Mouse (Mus musculus) kidney, embryonic 16.5 days (tissue): ENCODE data around the gene Dpagt1. TPM values are rescaled to one million over a fixed set of nuclear protein-coding genes. Genes with fewer than 3 reads are reported as not detected.

Source experiments
- ATAC-seq: fragments of 200-750 bp; cut with Nextera tagmentation; 2 replicates; pipeline ENCODE4 v1.8.0; 2017; ENCODE audit warnings: moderate TSS enrichment; ENCODE audit not compliant: low FRiP score, low TSS enrichment
- H3K27ac ChIP-seq: fragments of 300-500 bp; sonication (generic); 2 replicates; pipeline ENCODE4 v1.5.1; 2014; ENCODE audit warnings: low read length
- H3K27me3 ChIP-seq: fragments of 300-500 bp; sonication (generic); 2 replicates; pipeline ENCODE4 v1.6.1; 2014; ENCODE audit warnings: low read length, control low read depth, mixed read lengths; ENCODE audit not compliant: insufficient read depth
- H3K36me3 ChIP-seq: fragments of 300-500 bp; sonication (generic); 2 replicates; pipeline ENCODE4 v1.6.1; 2014; ENCODE audit warnings: low read length, control low read depth, mixed read lengths; ENCODE audit not compliant: insufficient read depth
- H3K4me1 ChIP-seq: fragments of 300-500 bp; sonication (generic); 2 replicates; pipeline ENCODE4 v1.6.1; 2014; ENCODE audit warnings: low read length, control low read depth, mixed read lengths; ENCODE audit not compliant: insufficient read depth
- H3K4me2 ChIP-seq: fragments of 300-500 bp; sonication (generic); replicated peaks from 2 replicates; pipeline ENCODE4 v1.6.1; 2014; ENCODE audit warnings: low read depth, low read length
- H3K4me3 ChIP-seq: fragments of 300-500 bp; sonication (generic); 2 replicates; pipeline ENCODE4 v1.5.1; 2014; ENCODE audit warnings: mild to moderate bottlenecking, low read length
- H3K9ac ChIP-seq: fragments of 300-500 bp; sonication (generic); replicated peaks from 2 replicates; pipeline ENCODE4 v1.6.1; 2014; ENCODE audit warnings: low read length
- H3K9me3 ChIP-seq: fragments of 300-500 bp; sonication (generic); 2 replicates; pipeline ENCODE4 v1.6.1; 2016; ENCODE audit warnings: low read length, control low read depth
- WGBS: fragments of 180-500 bp; shearing (Covaris S2); extraction: QIAGEN DNeasy Blood & Tissue Kit; methylation state at CpG from one replicate; pipeline ENCODE4 v1.1.7; 2014; 5-methylcytosine and 5-hydroxymethylcytosine counted together
- polyA plus RNA-seq: library from polyadenylated mRNA; unstranded; fragments of >200 nt; fragmentation: Nextera tagmentation; extraction: Ambion mirVana; gene quantifications from 2 replicates; pipeline ENCODE4 v1.2.1, GENCODE M21; 2015

The Dpagt1 gene
- polyA plus RNA-seq, 1 experiment from 2014 or later = 45.4 TPM

DNA sequence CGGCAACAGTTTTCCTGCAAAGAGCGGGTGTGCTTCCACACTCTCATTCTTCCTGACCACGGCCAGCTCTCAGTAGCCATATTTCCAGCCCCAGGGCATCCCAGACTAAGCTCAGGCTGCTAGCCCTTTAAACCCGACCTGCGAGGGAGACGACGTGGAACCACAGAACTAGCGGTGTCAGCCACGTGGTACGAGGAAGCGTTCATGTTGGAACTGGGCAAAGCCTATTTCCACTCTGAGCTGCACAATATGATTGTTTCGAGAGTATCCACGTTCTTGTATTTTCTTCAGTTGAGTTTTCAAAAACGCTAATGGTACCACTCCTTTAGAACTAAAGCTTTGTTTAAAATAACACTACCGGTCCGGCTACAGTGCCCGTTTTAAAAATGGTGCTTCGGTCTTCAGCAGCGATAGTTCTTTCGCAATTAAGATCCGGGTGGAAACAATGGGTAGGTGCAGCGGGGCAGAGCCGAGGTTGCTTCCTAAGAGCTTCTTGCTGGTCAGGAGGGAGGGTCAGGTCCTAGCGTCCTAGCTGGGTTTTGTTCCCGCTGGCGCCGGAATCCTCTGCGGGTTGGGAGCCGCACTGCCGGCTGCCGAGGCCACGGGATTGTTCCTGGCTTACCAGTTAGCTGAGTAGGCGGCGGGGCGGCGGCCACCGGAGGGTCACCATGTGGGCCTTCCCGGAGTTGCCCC is 698 bp downstream of the Dpagt1 start:
- Histone ChIP-seq H3K4me3 (peak overlapping the region; percentile 73), H3K36me3 (peaks cover 25% of the 10 kb centered on the region), H3K4me2 (peak overlapping the region; percentile 90), H3K27ac (peak overlapping the region; percentile 97), H3K27me3 (no peaks in the 10 kb centered on the region), H3K9ac (peak overlapping the region; percentile 94), H3K4me1 (peaks cover 12% of the 10 kb centered on the region), H3K9me3 (no peaks in the 10 kb centered on the region)
- under 1% methylated on average over 38 of the region's 38 CpGs for WGBS
- peak; percentile 91 for ATAC-seq

DNA sequence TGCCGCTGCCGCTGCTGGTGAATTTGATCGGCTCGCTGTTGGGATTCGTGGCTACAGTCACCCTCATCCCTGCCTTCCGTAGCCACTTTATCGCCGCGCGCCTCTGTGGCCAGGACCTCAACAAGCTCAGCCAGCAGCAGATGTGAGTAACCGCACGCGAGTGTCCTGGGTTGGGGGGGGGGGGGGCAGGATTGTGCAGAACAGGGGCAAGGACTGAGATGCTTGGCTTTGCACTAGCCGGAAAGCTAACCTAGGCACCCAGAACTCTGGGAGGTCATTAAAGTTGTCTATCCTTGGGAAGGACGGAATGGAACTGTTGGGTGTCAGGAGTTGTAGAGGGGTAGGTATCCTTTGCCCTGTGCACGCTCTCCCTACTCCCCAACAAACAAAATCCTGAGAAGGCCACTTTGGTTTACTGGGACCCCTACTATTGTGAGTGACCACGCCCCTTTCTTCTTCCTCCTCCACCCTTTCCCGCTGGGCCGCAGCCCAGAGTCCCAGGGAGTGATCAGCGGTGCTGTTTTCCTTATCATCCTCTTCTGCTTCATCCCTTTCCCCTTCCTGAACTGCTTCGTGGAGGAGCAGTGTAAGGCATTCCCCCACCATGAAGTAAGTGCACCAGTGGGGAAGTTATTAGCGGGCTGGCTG is 1.4 kb downstream of the Dpagt1 start:
- ATAC-seq = peak; percentile 62
- no peaks in the 10 kb centered on the region for H3K27me3 ChIP-seq
- peak overlapping the region; percentile 94 for H3K9ac ChIP-seq
- peak overlapping the region; percentile 90 for H3K4me2 ChIP-seq
- peak overlapping the region; percentile 73 for H3K4me3 ChIP-seq
- H3K36me3 ChIP-seq = peaks cover 31% of the 10 kb centered on the region
- peaks cover 12% of the 10 kb centered on the region for H3K4me1 ChIP-seq
- no peaks in the 10 kb centered on the region for H3K9me3 ChIP-seq
- WGBS = 1% methylated on average over 22 of the region's 22 CpGs
- H3K27ac ChIP-seq = peak overlapping the region; percentile 97

DNA sequence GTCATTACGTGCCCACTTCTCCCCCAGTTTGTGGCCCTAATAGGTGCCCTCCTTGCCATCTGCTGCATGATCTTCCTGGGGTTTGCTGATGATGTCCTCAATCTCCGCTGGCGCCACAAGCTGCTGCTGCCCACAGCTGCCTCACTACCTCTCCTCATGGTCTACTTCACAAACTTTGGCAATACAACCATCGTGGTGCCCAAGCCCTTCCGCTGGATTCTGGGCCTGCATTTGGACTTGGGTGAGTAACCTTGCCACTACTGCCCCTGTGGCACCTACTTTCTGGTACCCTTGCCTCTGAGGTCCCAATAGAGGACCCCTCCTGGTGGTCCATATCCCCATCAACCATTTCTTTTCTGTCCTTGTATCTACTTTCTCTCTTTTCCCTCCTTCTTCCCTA is 2.1 kb downstream of the Dpagt1 start:
- ATAC-seq = no peak
- peak overlapping the region; percentile 90 for H3K4me2 ChIP-seq
- peak overlapping the region; percentile 97; the same call in 1 of the 2 replicates for H3K27ac ChIP-seq
- no peaks in the 10 kb centered on the region for H3K9me3 ChIP-seq
- peak overlapping the region; percentile 94 for H3K9ac ChIP-seq
- H3K36me3 ChIP-seq = peaks cover 39% of the 10 kb centered on the region
- no peaks in the 10 kb centered on the region for H3K27me3 ChIP-seq
- WGBS = 86% methylated on average over 5 of the region's 5 CpGs
- H3K4me1 ChIP-seq = peaks cover 12% of the 10 kb centered on the region
- H3K4me3 ChIP-seq = peak overlapping the region; percentile 73

DNA sequence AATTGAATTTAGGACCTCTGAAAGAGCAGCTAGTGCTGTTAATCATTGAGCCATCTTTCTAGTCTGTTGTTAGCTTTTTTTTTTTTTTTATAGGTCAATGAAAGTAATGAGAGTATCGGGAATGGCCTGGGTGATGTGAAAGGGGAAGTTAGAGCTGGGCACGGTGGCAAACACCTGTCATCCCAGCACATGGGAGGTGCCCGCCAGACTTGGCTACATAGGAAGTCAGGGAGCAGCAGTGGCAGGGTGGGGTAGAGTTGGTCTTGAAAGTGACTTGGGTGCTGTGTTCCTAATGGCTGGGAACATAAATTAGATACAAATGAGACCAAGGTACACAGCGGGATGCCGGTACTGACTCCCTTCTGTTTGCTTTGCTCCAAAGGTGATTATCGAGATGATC is 4.9 kb downstream of the Dpagt1 start:
- no peak overlapping the region for H3K4me3 ChIP-seq
- H3K9me3 ChIP-seq = no peaks in the 10 kb centered on the region
- no peak overlapping the region for H3K27ac ChIP-seq
- no peak overlapping the region for H3K9ac ChIP-seq
- 90% methylated on average over 6 of the region's 6 CpGs for WGBS
- H3K27me3 ChIP-seq = no peaks in the 10 kb centered on the region
- peaks cover 10% of the 10 kb centered on the region for H3K4me1 ChIP-seq
- no peak overlapping the region for H3K4me2 ChIP-seq
- H3K36me3 ChIP-seq = peaks cover 50% of the 10 kb centered on the region
- ATAC-seq = no peak

DNA sequence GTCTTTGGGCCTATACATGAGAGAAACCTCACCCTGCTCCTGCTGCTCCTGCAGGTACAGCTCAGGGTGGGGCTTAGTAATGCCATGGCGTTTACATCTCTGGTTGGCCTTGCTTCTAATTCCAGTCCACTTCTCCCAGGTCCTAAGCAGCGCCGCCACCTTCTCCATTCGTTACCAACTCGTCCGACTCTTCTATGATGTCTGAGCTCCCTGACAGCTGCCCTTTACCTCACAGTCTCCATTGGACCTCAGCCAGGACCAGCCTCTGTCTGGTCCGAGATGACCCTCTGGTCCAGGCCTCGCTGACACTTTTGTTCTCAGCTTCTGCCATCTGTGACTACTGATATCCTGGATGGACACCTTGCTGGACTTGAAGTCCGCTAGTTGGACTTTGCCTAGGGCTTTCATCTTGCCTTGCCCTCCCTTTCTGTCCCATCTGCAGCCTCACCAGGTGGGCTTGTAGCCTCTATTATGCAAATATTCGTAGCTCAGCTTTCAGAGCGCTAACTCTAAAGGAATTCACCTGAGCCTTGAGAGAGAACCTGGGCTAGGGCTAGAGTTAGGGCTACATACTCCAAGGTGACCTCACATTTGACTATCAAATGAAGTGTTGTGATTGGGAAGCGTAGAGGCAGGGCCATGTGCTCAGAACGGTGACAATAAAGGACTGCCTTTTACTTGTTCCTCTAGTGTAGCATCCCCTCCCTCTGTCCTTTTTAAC is 7.3 kb downstream of the Dpagt1 start:
- ATAC-seq = no peak
- no peak overlapping the region for H3K27ac ChIP-seq
- 95% methylated on average over 13 of the region's 13 CpGs for WGBS
- no peak overlapping the region for H3K4me2 ChIP-seq
- H3K9me3 ChIP-seq = no peaks in the 10 kb centered on the region
- H3K4me1 ChIP-seq = peaks cover 17% of the 10 kb centered on the region
- peaks cover 56% of the 10 kb centered on the region for H3K36me3 ChIP-seq
- H3K9ac ChIP-seq = no peak overlapping the region
- no peak overlapping the region for H3K4me3 ChIP-seq
- no peaks in the 10 kb centered on the region for H3K27me3 ChIP-seq

DNA sequence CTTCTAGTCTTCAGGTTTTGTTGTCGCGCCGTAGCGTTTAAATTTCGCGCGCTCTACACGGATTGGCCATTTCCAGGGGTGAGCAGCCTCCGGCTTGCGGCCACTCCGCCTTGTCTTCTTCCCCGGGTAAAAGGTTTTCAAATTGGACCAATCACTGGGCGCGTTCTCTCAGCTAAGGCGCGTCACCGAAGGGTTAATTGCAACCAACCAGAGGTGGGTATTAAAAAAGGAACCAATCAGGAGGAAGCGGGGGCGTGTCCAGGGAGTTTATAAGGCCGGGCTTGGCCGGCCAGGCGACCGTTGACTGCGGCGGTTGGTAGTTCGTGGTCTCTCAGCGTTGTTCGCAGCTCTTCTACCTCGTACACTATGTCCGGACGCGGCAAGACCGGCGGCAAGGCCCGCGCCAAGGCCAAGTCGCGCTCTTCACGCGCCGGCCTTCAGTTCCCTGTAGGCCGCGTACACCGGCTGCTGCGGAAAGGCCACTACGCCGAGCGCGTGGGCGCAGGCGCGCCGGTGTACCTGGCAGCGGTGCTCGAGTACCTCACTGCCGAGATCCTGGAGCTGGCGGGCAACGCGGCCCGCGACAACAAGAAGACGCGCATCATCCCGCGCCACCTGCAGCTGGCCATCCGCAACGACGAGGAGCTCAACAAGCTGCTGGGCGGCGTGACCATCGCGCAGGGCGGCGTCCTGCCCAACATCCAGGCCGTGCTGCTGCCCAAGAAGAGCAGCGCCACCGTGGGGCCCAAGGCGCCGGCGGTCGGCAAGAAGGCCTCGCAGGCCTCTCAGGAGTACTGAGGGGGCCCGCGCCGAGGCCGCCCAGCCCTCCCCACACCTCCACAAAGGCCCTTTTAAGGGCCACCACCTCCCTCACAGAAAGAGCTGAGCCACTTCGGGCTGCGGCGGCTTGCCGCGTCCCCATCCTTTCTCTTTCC is 8.8 kb downstream of the Dpagt1 start, which contains the start of gene H2afx:
H2afx (plus strand) TSS at position 299 of the 935 bp plus-strand sequence.
- WGBS = under 1% methylated on average over 90 of the region's 91 CpGs
- peaks cover 53% of the 10 kb centered on the region for H3K36me3 ChIP-seq

DNA sequence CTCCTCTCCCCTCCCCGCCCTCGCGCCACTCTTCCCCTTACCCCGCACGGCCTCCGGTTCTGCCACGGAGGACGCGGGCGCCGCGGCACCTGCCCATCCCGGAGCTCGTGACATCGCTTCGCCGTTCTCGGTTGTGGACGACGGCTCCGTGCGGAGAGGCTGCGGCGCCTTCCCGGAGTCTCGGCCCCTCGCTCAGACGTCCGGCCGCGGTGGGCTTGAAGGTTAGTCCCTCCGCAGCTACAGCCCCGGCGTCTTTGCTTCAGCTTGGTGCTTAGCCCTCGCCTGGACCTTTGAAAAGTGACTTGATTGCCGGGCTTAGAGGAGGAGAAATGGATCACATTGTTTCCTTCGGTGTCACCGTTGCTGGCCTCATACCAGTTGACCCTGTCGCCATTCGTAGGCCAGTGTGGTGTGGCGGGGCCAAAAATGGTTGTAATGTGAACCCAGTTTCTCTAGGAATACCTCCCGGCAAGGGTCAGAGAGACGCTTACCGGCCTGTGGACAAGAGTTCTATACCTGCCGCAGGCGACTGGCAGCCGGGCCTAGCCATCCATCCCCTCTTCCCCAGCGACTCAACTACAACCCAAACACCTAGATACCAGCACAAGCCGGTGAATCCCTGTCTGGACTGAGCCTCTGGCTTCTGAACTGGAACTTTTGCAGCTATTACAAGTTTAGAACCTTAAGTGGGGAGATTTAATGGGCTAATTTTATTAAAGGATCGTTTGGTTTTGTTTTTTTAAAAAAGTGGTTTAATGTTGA is 9.7 kb downstream of the Dpagt1 start:
- Histone ChIP-seq H3K4me3 (peak overlapping the region; percentile 99), H3K4me2 (peak overlapping the region; percentile 75), H3K9ac (peak overlapping the region; percentile 98), H3K9me3 (no peaks in the 10 kb centered on the region), H3K4me1 (peaks cover 15% of the 10 kb centered on the region), H3K36me3 (peaks cover 47% of the 10 kb centered on the region), H3K27me3 (no peaks in the 10 kb centered on the region), H3K27ac (peak overlapping the region; percentile 98)
- WGBS = under 1% methylated on average over 50 of the region's 50 CpGs
- no peak; the same call in 1 of the 2 replicates for ATAC-seq

More for the DNA sequence above, 8.8 kb downstream of the Dpagt1 start, which contains the start of gene H2afx:
- no peaks in the 10 kb centered on the region for H3K9me3 ChIP-seq
- H3K9ac ChIP-seq = peak within 1 kb of the TSS; percentile 98
- no peaks in the 10 kb centered on the region for H3K27me3 ChIP-seq
- peak within 1 kb of the TSS; percentile 99 for H3K4me3 ChIP-seq
- peak within 1 kb of the TSS; percentile 75 for H3K4me2 ChIP-seq
- peak; percentile 97 for ATAC-seq
- peak within 1 kb of the TSS; percentile 98 for H3K27ac ChIP-seq
- peaks cover 15% of the 10 kb centered on the region for H3K4me1 ChIP-seq

DNA sequence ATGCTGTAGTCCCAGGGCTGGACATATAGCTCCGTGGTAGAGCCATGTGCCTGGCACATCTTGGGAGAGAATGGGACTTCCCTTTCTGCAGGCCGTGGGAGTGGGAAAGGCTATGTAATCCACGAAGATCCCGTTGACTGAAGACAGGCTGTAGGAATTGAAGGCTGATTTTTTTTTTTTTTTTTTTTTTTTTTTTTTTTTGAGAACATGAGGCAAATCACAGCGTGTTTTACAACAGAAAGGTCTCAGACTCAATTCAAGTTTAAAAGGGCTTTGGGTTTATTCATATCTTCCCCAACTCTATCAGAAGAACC is 10.2 kb downstream of the Dpagt1 start:
- Histone ChIP-seq H3K9ac (peak overlapping the region; percentile 98), H3K9me3 (no peaks in the 10 kb centered on the region), H3K27me3 (no peaks in the 10 kb centered on the region), H3K27ac (peak overlapping the region; percentile 98), H3K4me3 (peak overlapping the region; percentile 99), H3K4me1 (peaks cover 15% of the 10 kb centered on the region), H3K36me3 (peaks cover 43% of the 10 kb centered on the region), H3K4me2 (peak overlapping the region; percentile 75)
- WGBS = 1% methylated on average over 5 of the region's 5 CpGs
- ATAC-seq = no peak
